Mouse (Mus musculus): ENCODE measurements around the gene Atxn7. TPM values are rescaled to one million over a fixed set of nuclear protein-coding genes. Genes with fewer than 3 reads are reported as not detected.
"Not testable (repeated sequence)": the region's sequence is repeated elsewhere in the genome, so short reads cannot be mapped to it uniquely, and the experiment has no call there.

Atxn7 gene
- polyA plus RNA-seq, 1 experiment = 20.3 TPM

GRCm38 (mm10) chr14:14030621-14031020, 69.4 kb downstream of the Atxn7 start:
- DNase-seq (ENCODE audit: low read depth in 1 of 2, low spot score in 2 of 2) = no peak
- Histone ChIP-seq H3K36me3 (ENCODE audit: control insufficient read depth, insufficient read depth, low read length) (peaks cover 8% of the 10 kb centered on the region), H3K27ac (ENCODE audit: insufficient read depth, low read length) (no peak overlapping the region), H3K4me1 (ENCODE audit: control insufficient read depth, insufficient read depth, insufficient read length) (no peaks in the 10 kb centered on the region), H3K27me3 (ENCODE audit: control insufficient read depth, insufficient read depth, low read length) (no peaks in the 10 kb centered on the region), H3K4me3 (ENCODE audit: extremely low read depth, insufficient read depth, insufficient read length) (no peak overlapping the region)
- 85% methylated on average over 2 of the region's 2 CpGs for WGBS
- TF ChIP-seq CTCF (IDR thresholded peaks at IDR 0.05; ENCODE audit: extremely low read depth, insufficient read depth, insufficient read length, insufficient replicate concordance) = no peak
- no peak for TF ChIP-seq POLR2A (IDR thresholded peaks at IDR 0.05; ENCODE audit: low read depth, low read length)

GRCm38 (mm10) chr14:14032842-14033241, 71.6 kb downstream of the Atxn7 start:
- WGBS = 88% methylated on average over 1 of the region's 1 CpGs
- H3K27ac ChIP-seq (ENCODE audit: insufficient read depth, low read length) = no peak overlapping the region
- TF ChIP-seq POLR2A (IDR thresholded peaks at IDR 0.05; ENCODE audit: low read depth, low read length) (no peak), CTCF (IDR thresholded peaks at IDR 0.05; ENCODE audit: extremely low read depth, insufficient read depth, insufficient read length, insufficient replicate concordance) (no peak)
- DNase-seq (ENCODE audit: low read depth in 1 of 2, low spot score in 2 of 2) = no peak
- H3K4me3 ChIP-seq (ENCODE audit: extremely low read depth, insufficient read depth, insufficient read length) = no peak overlapping the region
- H3K4me1 ChIP-seq (ENCODE audit: control insufficient read depth, insufficient read depth, insufficient read length) = no peaks in the 10 kb centered on the region
- H3K27me3 ChIP-seq (ENCODE audit: control insufficient read depth, insufficient read depth, low read length) = no peaks in the 10 kb centered on the region
- peaks cover 9% of the 10 kb centered on the region for H3K36me3 ChIP-seq (ENCODE audit: control insufficient read depth, insufficient read depth, low read length)

- no peak overlapping the region for H3K27ac ChIP-seq (ENCODE audit: insufficient read depth, low read length)
- no peak overlapping the region for H3K4me3 ChIP-seq (ENCODE audit: extremely low read depth, insufficient read depth, insufficient read length)
- 76% methylated on average over 2 of the region's 2 CpGs for WGBS
- TF ChIP-seq POLR2A (IDR thresholded peaks at IDR 0.05; ENCODE audit: low read depth, low read length) (no peak), CTCF (IDR thresholded peaks at IDR 0.05; ENCODE audit: extremely low read depth, insufficient read depth, insufficient read length, insufficient replicate concordance) (no peak)
- no peaks in the 10 kb centered on the region for H3K27me3 ChIP-seq (ENCODE audit: control insufficient read depth, insufficient read depth, low read length)
- peaks cover 12% of the 10 kb centered on the region for H3K36me3 ChIP-seq (ENCODE audit: control insufficient read depth, insufficient read depth, low read length)
- no peaks in the 10 kb centered on the region for H3K4me1 ChIP-seq (ENCODE audit: control insufficient read depth, insufficient read depth, insufficient read length)
- DNase-seq (ENCODE audit: low read depth in 1 of 2, low spot score in 2 of 2) = no peak
These were observed 75.1 kb downstream of the Atxn7 start for GRCm38 (mm10) chr14:14036352-14036751.

- H3K27ac ChIP-seq (ENCODE audit: insufficient read depth, low read length) = no peak overlapping the region
- WGBS = 92% methylated on average over 2 of the region's 2 CpGs
- no peak overlapping the region for H3K4me3 ChIP-seq (ENCODE audit: extremely low read depth, insufficient read depth, insufficient read length)
- DNase-seq (ENCODE audit: low read depth in 1 of 2, low spot score in 2 of 2) = no peak
- H3K36me3 ChIP-seq (ENCODE audit: control insufficient read depth, insufficient read depth, low read length) = peaks cover 9% of the 10 kb centered on the region
- no peaks in the 10 kb centered on the region for H3K27me3 ChIP-seq (ENCODE audit: control insufficient read depth, insufficient read depth, low read length)
- no peak for TF ChIP-seq CTCF (IDR thresholded peaks at IDR 0.05; ENCODE audit: extremely low read depth, insufficient read depth, insufficient read length, insufficient replicate concordance)
- H3K4me1 ChIP-seq (ENCODE audit: control insufficient read depth, insufficient read depth, insufficient read length) = no peaks in the 10 kb centered on the region
These were observed 77.0 kb downstream of the Atxn7 start for GRCm38 (mm10) chr14:14038233-14038632.

GRCm38 (mm10) chr14:14042336-14042735, 81.1 kb downstream of the Atxn7 start:
- 42% methylated on average over 4 of the region's 4 CpGs for WGBS
- DNase-seq (ENCODE audit: low read depth in 1 of 2, low spot score in 2 of 2) = peak in 1 of 2 experiments; percentile 28

GRCm38 (mm10) chr14:14054386-14054785, 93.1 kb downstream of the Atxn7 start:
- 100% methylated on average over 2 of the region's 2 CpGs for WGBS
- Histone ChIP-seq H3K27ac (ENCODE audit: insufficient read depth, low read length) (no peak overlapping the region), H3K27me3 (ENCODE audit: control insufficient read depth, insufficient read depth, low read length) (no peaks in the 10 kb centered on the region), H3K36me3 (ENCODE audit: control insufficient read depth, insufficient read depth, low read length) (peaks cover 11% of the 10 kb centered on the region; the same call in 1 of the 2 replicates), H3K4me1 (ENCODE audit: control insufficient read depth, insufficient read depth, insufficient read length) (no peaks in the 10 kb centered on the region), H3K4me3 (ENCODE audit: extremely low read depth, insufficient read depth, insufficient read length) (no peak overlapping the region)
- TF ChIP-seq CTCF (IDR thresholded peaks at IDR 0.05; ENCODE audit: extremely low read depth, insufficient read depth, insufficient read length, insufficient replicate concordance) (no peak), POLR2A (IDR thresholded peaks at IDR 0.05; ENCODE audit: low read depth, low read length) (no peak)
- no peak for DNase-seq (ENCODE audit: low read depth in 1 of 2, low spot score in 2 of 2)

More at GRCm38 (mm10) chr14:14042336-14042735, 81.1 kb downstream of the Atxn7 start:
- H3K36me3 ChIP-seq (ENCODE audit: control insufficient read depth, insufficient read depth, low read length) = peaks cover 8% of the 10 kb centered on the region
- no peak overlapping the region for H3K4me3 ChIP-seq (ENCODE audit: extremely low read depth, insufficient read depth, insufficient read length)
- no peak overlapping the region; the same call in 1 of the 2 replicates for H3K27ac ChIP-seq (ENCODE audit: insufficient read depth, low read length)
- H3K4me1 ChIP-seq (ENCODE audit: control insufficient read depth, insufficient read depth, insufficient read length) = no peaks in the 10 kb centered on the region
- H3K27me3 ChIP-seq (ENCODE audit: control insufficient read depth, insufficient read depth, low read length) = no peaks in the 10 kb centered on the region
- TF ChIP-seq CTCF (IDR thresholded peaks at IDR 0.05; ENCODE audit: extremely low read depth, insufficient read depth, insufficient read length, insufficient replicate concordance) = no peak
- no peak for TF ChIP-seq POLR2A (IDR thresholded peaks at IDR 0.05; ENCODE audit: low read depth, low read length)

GRCm38 (mm10) chr14:14059606-14060005, 98.4 kb downstream of the Atxn7 start:
- H3K27ac ChIP-seq (ENCODE audit: insufficient read depth, low read length); H3K4me3 ChIP-seq (ENCODE audit: extremely low read depth, insufficient read depth, insufficient read length); H3K36me3 ChIP-seq (ENCODE audit: control insufficient read depth, insufficient read depth, low read length); H3K27me3 ChIP-seq (ENCODE audit: control insufficient read depth, insufficient read depth, low read length); DNase-seq (ENCODE audit: low read depth in 1 of 2, low spot score in 2 of 2); H3K4me1 ChIP-seq (ENCODE audit: control insufficient read depth, insufficient read depth, insufficient read length): not testable (repeated sequence)
